Mouse (Mus musculus) heart, postnatal 36 days (tissue): ENCODE measurements at regions not wholly inside any gene's neighbourhood (a gene's known extent, or its start where the extent isn't known, plus 50 kb on each side); places are given as distances from the start of the nearest gene placed in this dataset.

Source experiments
- DNase-seq, 2 experiments: peaks; one replicate each; pipeline ENCODE4 v3.0.0; 2021 to 2022
- intact Hi-C: fragments of 180-260 bp; cut with DNase I; formaldehyde crosslinking; loops from one replicate; pipeline ENCODE4 v1.15.1; 2025

- DNase-seq = no peak
- intact Hi-C loops = no loop called here
Measured at GRCm38 (mm10) chr12:13106931-13107330, 142.1 kb downstream of the Ddx1 start.

DNA sequence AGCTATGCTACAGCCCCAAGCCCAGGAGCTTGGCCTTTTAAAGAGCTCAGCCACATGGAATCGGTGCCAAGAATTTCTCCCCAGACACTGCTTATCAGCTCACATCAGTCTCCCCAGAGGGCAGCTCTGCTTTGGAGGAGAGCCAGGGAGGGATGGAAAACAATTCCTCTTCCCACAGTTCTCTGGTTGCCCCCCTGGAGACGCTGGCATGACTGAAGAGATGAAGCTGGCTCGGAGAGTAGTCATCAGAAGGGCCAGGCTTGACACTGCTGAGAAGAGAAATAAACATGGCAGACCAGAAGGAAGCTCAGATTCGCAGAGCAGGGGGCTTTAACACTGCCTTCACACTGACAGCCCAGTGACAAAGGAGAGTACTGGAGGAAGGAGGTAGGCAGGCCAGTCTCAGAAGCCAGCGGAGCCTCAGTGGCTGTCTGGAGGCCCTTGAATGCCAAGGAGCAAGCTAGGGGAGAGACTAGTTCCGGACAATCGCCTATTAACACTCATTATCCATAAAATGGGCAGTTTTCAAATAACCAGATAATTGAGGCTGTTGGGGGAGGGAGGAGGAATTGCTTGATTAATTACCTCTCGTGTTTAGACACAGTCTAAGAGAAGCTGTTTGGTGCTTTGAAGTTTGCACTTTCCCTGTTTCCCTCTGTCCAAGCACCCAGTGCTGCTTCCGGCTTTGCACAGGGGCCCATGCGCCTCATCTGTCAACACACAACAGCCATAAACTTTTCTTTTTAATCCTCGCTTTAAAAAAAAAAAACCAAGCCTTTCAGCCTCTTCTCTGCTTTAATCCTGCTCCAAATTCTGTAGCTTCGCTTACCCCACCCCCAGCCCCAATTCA, 148.3 kb downstream of the Ddx1 start:
- intact Hi-C loops = no loop called here
- DNase-seq = no peak

GRCm38 (mm10) chr12:13094111-13094851, 152.6 kb upstream of the Mycn start:
- no peak for DNase-seq
- intact Hi-C loops = no loop called here

- intact Hi-C loops = no loop called here
- DNase-seq = no peak
Measured at GRCm38 (mm10) chr12:13085951-13086350, 144.2 kb upstream of the Mycn start.

- no peak for DNase-seq
- intact Hi-C loops = no loop called here
Measured at GRCm38 (mm10) chr12:13085484-13085883, 143.8 kb upstream of the Mycn start.

DNA sequence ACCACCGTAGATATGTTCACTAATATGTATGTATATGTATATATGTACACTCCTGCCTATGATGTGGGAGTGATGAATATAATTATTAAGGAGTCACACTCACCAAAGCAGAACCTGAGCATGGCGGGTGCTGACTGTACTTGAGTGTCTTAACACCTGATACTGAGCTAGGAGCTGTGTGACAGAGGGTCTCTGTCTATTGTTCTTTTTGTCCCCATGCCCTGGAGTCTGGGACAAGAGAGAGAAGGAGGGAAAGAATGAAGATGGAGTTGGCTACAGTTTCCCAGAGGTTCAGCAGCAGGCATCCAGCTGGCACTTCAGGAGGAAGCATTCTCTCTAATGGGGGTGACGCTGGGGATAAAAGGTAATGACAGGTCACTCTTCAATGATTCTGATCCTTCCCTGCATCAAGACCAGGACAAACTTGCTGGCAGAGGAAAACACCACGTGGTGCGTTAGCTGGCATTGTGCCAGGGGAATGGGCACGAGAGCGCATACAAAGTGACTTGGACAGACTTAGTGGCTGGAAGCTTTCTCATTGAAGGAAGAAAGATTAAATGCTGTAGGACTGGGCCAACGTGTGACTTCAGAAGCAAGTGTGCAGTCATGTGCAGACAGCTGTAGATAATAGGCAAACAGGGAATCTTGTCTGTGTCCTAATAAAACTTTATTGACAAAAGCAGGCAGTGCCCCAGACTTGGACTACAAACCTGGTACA, 141.8 kb upstream of the Mycn start:
- intact Hi-C loops = no loop called here

DNA sequence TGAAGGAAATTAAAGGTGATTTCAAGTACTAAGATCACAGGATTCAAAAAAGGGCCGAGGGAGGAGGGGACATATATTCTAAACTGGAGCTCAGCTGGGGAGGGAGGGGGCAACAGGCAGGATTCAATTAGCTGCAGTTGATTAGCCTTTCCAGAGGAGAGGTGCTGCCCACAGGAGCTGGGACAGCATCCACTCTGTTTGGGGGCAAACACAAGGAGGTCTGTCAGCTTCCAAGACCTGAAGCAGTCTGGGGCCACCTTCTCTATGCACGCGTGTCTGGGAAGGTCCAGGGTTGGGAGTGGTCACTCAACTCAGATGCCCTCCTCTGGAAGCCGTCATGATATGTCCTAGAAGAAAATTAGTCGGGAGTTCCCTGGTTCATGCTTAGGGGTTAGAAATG, 139.1 kb upstream of the Mycn start:
- intact Hi-C loops = no loop called here
- no peak for DNase-seq

More for the DNA sequence above, 141.8 kb upstream of the Mycn start:
- no peak for DNase-seq

GRCm38 (mm10) chr12:13079832-13080231, 138.1 kb upstream of the Mycn start:
- intact Hi-C loops = no loop called here
- DNase-seq = no peak

- intact Hi-C loops = no loop called here
- no peak for DNase-seq
Measured at GRCm38 (mm10) chr12:13077689-13078088, 136.0 kb upstream of the Mycn start.

- intact Hi-C loops = no loop called here
- no peak for DNase-seq
Measured at GRCm38 (mm10) chr12:13076699-13077287, 135.1 kb upstream of the Mycn start.

DNA sequence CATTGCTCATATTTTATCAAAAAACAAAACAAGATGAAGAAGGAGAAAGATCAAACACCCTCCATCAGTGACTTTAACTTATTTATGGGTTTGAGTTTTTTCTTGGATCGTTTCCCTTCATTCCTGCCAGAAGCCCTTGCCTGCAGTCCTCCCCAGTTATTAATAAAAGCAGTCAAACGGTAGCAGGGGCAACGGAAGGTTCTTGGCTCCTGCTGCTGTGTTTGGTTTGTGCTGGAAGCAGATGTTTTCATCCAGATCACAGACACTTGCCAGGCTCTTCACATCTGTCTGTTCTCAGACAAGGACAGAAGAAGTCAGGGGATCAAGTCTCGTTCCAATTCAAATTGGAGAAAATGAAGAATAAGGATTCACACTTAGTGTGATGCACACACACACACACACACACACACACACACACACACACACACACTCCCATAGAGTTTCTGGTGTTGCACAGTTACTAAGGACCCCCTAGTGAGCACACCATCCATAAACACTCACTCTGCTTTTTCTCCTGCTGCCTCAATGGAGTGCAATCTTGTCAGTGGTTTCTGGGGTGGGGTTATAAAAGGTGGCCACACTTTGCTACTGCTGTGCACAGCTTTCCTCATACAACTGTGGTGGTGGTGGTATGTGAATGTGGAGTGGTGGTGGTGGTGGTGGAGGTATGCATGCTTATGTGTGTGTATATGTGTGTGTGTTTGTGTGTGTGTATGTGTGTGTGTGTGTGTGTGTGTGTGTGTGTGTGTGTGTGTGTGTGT, 131.6 kb upstream of the Mycn start:
- intact Hi-C loops = no loop called here
- no peak for DNase-seq

- intact Hi-C loops = no loop called here
- DNase-seq = no peak
Measured at GRCm38 (mm10) chr12:13067295-13067694, 125.6 kb upstream of the Mycn start.

DNA sequence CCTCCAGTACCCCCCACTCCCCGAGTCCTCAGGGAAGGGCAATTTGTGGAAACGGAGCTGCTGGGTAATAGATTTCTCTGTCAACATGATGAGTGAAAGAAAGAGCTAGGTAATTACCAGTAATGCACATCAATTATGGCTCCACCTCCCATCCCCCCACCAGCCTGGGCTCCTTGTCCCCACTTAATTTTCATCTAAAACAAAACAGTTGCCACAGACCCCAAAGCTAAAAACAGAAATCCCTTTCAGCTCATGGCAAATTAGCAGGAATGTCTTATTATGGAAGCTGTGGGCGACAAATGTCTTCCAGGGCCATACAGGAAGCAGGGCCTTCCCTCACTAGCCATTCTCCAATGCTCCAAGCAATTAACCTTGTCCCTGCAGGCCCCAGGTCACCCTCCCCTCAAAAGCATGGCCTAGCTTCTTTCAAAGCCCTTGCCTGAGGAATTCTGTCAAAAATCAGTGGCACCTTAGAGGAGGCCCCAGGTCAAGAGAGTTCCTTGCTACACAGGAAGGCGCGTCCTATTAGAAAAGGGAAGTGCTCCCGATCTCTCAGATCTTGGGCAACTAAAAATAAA, 125.0 kb upstream of the Mycn start:
- DNase-seq = no peak
- intact Hi-C loops = no loop called here

- intact Hi-C loops = no loop called here
- DNase-seq = no peak
Measured at GRCm38 (mm10) chr12:13059473-13059872, 117.8 kb upstream of the Mycn start.

DNA sequence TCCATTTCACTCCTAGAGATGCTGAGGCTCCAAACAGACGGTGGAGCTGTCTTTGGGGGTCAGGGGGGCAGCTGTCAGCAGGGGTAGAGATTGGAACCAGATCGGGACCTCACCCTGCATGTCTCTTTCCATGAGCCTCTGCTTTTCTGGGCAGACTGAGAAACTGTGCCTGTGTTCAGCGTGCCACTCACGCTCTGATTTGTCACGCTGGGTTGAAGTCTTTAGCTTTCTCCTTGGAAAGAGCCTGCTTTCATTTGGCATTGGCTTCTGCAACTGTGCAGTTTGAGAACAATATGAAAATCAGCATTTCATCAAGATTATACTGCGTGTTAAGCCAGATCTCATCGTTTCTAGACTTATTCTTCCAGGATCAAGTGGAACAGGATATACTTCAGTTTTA, 114.5 kb upstream of the Mycn start:
- intact Hi-C loops = no loop called here

GRCm38 (mm10) chr12:13054611-13055010, 112.9 kb upstream of the Mycn start:
- DNase-seq = no peak
- intact Hi-C loops = no loop called here

More for the DNA sequence above, 114.5 kb upstream of the Mycn start:
- no peak for DNase-seq

- intact Hi-C loops = no loop called here
- DNase-seq = no peak
Measured at GRCm38 (mm10) chr12:13053746-13054145, 112.0 kb upstream of the Mycn start.

GRCm38 (mm10) chr12:13052845-13053623, 111.3 kb upstream of the Mycn start:
- intact Hi-C loops = no loop called here
- DNase-seq = no peak

GRCm38 (mm10) chr12:13052164-13052563, 110.5 kb upstream of the Mycn start:
- intact Hi-C loops = no loop called here
- no peak for DNase-seq
